Mouse (Mus musculus): Measurements from ENCODE around the gene Gm43720. TPM values are rescaled to one million over a fixed set of nuclear protein-coding genes. Genes with fewer than 3 reads are reported as not detected.

Gene Gm43720
- polyA plus RNA-seq, 1 experiment from 2014 or later = not detected

DNA sequence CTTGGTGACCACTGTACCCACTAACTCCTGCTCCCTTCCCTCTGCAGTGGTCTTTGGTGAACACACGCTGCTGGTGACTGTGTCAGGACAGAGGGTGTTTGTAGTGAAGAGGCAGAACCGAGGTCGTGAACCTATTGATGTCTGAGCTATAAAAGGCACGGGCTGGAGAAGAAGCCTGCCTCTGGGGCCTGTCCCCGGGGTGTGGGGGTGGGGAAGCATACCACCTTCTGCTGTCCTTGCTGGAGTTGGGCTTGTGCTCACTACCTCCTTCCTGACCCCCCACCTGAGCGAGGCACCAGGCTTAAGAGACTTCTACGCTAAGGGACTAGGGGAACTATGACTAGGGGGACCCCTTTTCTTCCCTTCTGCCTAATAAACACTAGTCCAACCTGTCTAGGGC, 20.8 kb downstream of the Gm43720 start:
- Histone ChIP-seq H3K27ac (ENCODE audit: low read depth) (no peak overlapping the region), H3K4me1 (ENCODE audit: insufficient read depth) (peaks cover 44% of the 10 kb centered on the region), H3K36me3 (replicated peaks; ENCODE audit: insufficient read depth, low read length) (peaks cover 33% of the 10 kb centered on the region), H3K9me3 (ENCODE audit: low read length) (no peaks in the 10 kb centered on the region), H3K4me2 (ENCODE audit: low read depth, low read length) (no peak overlapping the region), H3K4me3 (ENCODE audit: low read depth, low read length) (no peak overlapping the region), H3K27me3 (ENCODE audit: insufficient read depth, low read length) (no peaks in the 10 kb centered on the region), H3K9ac (replicated peaks) (no peak overlapping the region)
- ATAC-seq (no peak), DNase-seq (no peak)
- 45% methylated on average over 7 of the region's 7 CpGs for WGBS (ENCODE audit: insufficient replicate concordance)
- TF ChIP-seq EP300 (IDR thresholded peaks at IDR 0.05; ENCODE audit: low read depth) (no peak), CTCF (IDR thresholded peaks at IDR 0.05; ENCODE audit: low read depth) (no peak)

DNA sequence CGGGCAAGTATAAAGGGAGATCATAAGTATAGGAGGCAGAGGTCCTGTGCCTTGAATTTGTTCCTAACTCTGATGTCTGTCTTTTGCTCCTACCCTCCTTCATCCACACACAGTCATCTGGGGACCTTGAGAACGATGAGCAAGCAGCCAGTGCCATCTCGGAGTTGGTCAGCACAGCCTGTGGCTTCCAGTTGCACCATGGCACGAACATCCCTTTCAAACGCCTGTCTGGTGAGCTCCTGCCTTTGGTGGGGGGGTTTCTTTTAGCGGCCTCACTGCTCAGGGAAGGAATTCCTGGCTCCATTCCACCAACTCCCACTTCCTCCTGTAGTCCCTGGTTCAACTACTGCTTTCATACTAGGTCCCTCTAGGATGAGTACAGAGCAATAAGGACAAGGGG, 21.2 kb downstream of the Gm43720 start:
- Histone ChIP-seq H3K36me3 (replicated peaks; ENCODE audit: insufficient read depth, low read length) (peaks cover 33% of the 10 kb centered on the region), H3K9me3 (ENCODE audit: low read length) (no peaks in the 10 kb centered on the region), H3K4me1 (ENCODE audit: insufficient read depth) (peaks cover 44% of the 10 kb centered on the region), H3K27ac (ENCODE audit: low read depth) (peak overlapping the region; percentile 81; the same call in 1 of the 2 replicates), H3K4me3 (ENCODE audit: low read depth, low read length) (no peak overlapping the region), H3K9ac (replicated peaks) (no peak overlapping the region), H3K27me3 (ENCODE audit: insufficient read depth, low read length) (no peaks in the 10 kb centered on the region), H3K4me2 (ENCODE audit: low read depth, low read length) (peak overlapping the region; percentile 51; the same call in 1 of the 2 replicates)
- TF ChIP-seq CTCF (IDR thresholded peaks at IDR 0.05; ENCODE audit: low read depth) (no peak), EP300 (IDR thresholded peaks at IDR 0.05; ENCODE audit: low read depth) (no peak)
- 74% methylated on average over 6 of the region's 6 CpGs for WGBS (ENCODE audit: insufficient replicate concordance)
- ATAC-seq (no peak), DNase-seq (no peak)

DNA sequence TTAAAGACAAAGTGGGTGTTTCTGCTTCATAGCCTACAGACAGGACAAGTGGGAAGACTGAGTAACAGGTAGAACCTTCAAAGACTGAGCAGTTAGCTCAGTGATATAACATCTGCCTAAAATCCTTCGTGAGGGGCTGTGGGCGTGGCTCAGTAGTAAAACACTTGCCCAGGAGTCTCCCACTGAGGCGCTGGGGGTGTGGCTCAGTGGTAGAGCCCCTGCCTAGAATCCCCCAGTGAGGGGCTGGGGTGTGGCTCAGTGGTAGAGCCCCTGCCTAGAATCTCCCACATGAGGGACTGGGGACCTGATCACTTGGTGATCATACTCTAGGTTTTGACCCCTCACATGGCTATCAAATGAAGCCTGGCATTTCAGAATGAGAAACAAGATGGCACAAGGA, 21.7 kb downstream of the Gm43720 start:
- peak overlapping the region; percentile 51 for H3K4me2 ChIP-seq (ENCODE audit: low read depth, low read length)
- peaks cover 33% of the 10 kb centered on the region for H3K36me3 ChIP-seq (replicated peaks; ENCODE audit: insufficient read depth, low read length)
- H3K4me1 ChIP-seq (ENCODE audit: insufficient read depth) = peaks cover 39% of the 10 kb centered on the region
- DNase-seq (no peak), ATAC-seq (no peak)
- H3K9ac ChIP-seq (replicated peaks) = 0 out of 2 replicates have a peak overlapping the region, but pooled peaks have one; percentile 6
- no peaks in the 10 kb centered on the region for H3K9me3 ChIP-seq (ENCODE audit: low read length)
- peak overlapping the region; percentile 81 for H3K27ac ChIP-seq (ENCODE audit: low read depth)
- TF ChIP-seq CTCF (IDR thresholded peaks at IDR 0.05; ENCODE audit: low read depth) = no peak
- no peak for TF ChIP-seq EP300 (IDR thresholded peaks at IDR 0.05; ENCODE audit: low read depth)
- no peak overlapping the region for H3K4me3 ChIP-seq (ENCODE audit: low read depth, low read length)
- WGBS (ENCODE audit: insufficient replicate concordance) = 50% methylated on average over 3 of the region's 3 CpGs
- H3K27me3 ChIP-seq (ENCODE audit: insufficient read depth, low read length) = no peaks in the 10 kb centered on the region

DNA sequence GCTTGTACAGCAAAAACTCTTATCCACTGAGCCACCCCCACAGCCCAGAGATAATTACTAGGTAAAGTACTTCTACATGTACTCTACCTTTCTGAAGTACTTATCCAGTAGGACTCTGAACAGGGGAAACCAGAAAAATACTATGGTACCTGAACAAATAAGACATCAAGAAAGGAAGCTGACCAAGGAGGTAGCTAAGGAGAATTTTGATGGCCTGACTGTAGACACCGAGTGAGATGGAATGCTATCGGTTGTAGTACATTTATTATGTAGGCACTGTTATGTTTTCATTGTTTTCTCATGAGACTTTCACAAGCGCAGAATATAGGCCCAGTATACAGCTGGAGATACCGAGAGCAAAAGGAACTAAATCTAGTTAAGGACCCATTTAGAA, 22.2 kb downstream of the Gm43720 start:
- 74% methylated on average over 4 of the region's 4 CpGs for WGBS (ENCODE audit: insufficient replicate concordance)
- Histone ChIP-seq H3K9me3 (ENCODE audit: low read length) (no peaks in the 10 kb centered on the region), H3K27ac (ENCODE audit: low read depth) (peak overlapping the region; percentile 81), H3K9ac (replicated peaks) (no peak overlapping the region), H3K27me3 (ENCODE audit: insufficient read depth, low read length) (no peaks in the 10 kb centered on the region), H3K36me3 (replicated peaks; ENCODE audit: insufficient read depth, low read length) (peaks cover 33% of the 10 kb centered on the region), H3K4me2 (ENCODE audit: low read depth, low read length) (peak overlapping the region; percentile 51), H3K4me3 (ENCODE audit: low read depth, low read length) (no peak overlapping the region), H3K4me1 (ENCODE audit: insufficient read depth) (peaks cover 34% of the 10 kb centered on the region)
- TF ChIP-seq EP300 (IDR thresholded peaks at IDR 0.05; ENCODE audit: low read depth) (no peak), CTCF (IDR thresholded peaks at IDR 0.05; ENCODE audit: low read depth) (no peak)
- no peak for DNase-seq
- no peak for ATAC-seq

DNA sequence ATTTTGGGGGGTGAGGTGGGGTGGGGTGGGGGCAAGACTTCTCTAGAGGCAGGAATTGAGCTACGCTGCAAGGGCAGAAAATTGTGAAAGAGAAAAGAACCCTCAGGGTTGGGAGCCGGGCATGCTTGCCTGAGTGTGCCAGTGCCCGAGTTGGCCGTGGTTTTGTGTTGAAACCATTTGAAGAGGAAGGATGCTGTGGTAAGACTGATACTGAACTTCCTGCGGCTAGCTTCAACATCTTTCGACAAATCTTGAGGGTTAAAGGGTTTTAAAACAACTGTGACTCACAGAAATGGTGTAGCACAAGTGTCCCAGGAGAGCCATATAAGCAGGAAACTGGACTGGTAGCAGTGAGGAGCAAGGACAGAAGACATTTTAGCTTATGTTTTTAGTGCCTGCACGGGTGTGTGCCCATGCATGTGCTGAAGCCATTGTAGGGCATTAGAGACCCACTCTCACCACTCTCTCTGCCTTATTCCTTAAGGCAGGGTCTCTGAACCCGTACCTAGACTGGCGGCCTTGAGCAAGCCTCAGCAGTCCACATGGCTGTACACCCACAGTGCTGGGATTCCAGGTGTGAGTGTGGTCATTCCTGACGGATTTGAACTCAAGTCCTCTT, 22.7 kb downstream of the Gm43720 start:
- H3K36me3 ChIP-seq (replicated peaks; ENCODE audit: insufficient read depth, low read length) = peaks cover 33% of the 10 kb centered on the region
- H3K4me2 ChIP-seq (ENCODE audit: low read depth, low read length) = peak overlapping the region; percentile 85
- peak overlapping the region; percentile 73; the same call in 1 of the 2 replicates for H3K4me3 ChIP-seq (ENCODE audit: low read depth, low read length)
- peak overlapping the region; percentile 92 for H3K27ac ChIP-seq (ENCODE audit: low read depth)
- no peak overlapping the region for H3K9ac ChIP-seq (replicated peaks)
- TF ChIP-seq CTCF (IDR thresholded peaks at IDR 0.05; ENCODE audit: low read depth) = no peak
- 0 out of 2 replicates have a peak, but pooled peaks have one; percentile 23 for TF ChIP-seq EP300 (IDR thresholded peaks at IDR 0.05; ENCODE audit: low read depth)
- no peaks in the 10 kb centered on the region for H3K9me3 ChIP-seq (ENCODE audit: low read length)
- no peaks in the 10 kb centered on the region for H3K27me3 ChIP-seq (ENCODE audit: insufficient read depth, low read length)
- peaks cover 30% of the 10 kb centered on the region for H3K4me1 ChIP-seq (ENCODE audit: insufficient read depth)
- DNase-seq = peak; percentile 42
- WGBS (ENCODE audit: insufficient replicate concordance) = 43% methylated on average over 10 of the region's 10 CpGs
- no peak for ATAC-seq

DNA sequence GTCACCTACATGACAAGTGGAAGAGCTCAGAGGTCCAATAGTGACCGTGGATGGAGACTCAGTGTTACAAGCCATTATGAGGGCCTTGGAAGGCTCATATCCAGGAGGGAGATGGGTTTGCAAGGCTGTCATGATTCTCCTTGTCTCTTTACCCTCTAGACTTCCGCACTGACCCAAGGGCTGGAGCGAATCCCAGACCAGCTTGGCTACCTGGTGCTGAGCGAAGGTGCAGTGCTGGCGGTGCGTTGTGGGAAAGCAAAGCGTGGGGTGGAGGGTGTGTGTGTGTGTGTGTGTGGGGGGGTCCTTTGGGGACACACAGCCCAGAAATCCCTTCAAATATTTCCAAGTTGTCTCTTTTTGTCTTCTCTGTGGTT, 23.7 kb downstream of the Gm43720 start:
- no peak for TF ChIP-seq CTCF (IDR thresholded peaks at IDR 0.05; ENCODE audit: low read depth)
- TF ChIP-seq EP300 (IDR thresholded peaks at IDR 0.05; ENCODE audit: low read depth) = no peak
- 6% methylated on average over 7 of the region's 7 CpGs for WGBS (ENCODE audit: insufficient replicate concordance)

More for the DNA sequence above, 23.7 kb downstream of the Gm43720 start:
- ATAC-seq = no peak
- H3K9ac ChIP-seq (replicated peaks) = peak overlapping the region; percentile 73
- peaks cover 25% of the 10 kb centered on the region for H3K4me1 ChIP-seq (ENCODE audit: insufficient read depth)
- peak overlapping the region; percentile 73 for H3K4me3 ChIP-seq (ENCODE audit: low read depth, low read length)
- no peak for DNase-seq
- H3K27ac ChIP-seq (ENCODE audit: low read depth) = peak overlapping the region; percentile 92
- H3K36me3 ChIP-seq (replicated peaks; ENCODE audit: insufficient read depth, low read length) = peaks cover 29% of the 10 kb centered on the region
- no peaks in the 10 kb centered on the region for H3K27me3 ChIP-seq (ENCODE audit: insufficient read depth, low read length)
- H3K9me3 ChIP-seq (ENCODE audit: low read length) = no peaks in the 10 kb centered on the region
- peak overlapping the region; percentile 85 for H3K4me2 ChIP-seq (ENCODE audit: low read depth, low read length)

Data from liver, postnatal 0 days (tissue).